Mouse (Mus musculus) neutrophil, adult 65 days (primary cell): ENCODE measurements around the gene Arhgap36. TPM values are rescaled to one million over a fixed set of nuclear protein-coding genes. Genes with fewer than 3 reads are reported as not detected.

Experiments used
- total RNA-seq: library from RNA; stranded (reverse); gene quantifications from 2 replicates; pipeline ENCODE4 v1.2.4, GENCODE M21; 2023

The Arhgap36 gene
- not detected in 2 replicates for total RNA-seq

DNA sequence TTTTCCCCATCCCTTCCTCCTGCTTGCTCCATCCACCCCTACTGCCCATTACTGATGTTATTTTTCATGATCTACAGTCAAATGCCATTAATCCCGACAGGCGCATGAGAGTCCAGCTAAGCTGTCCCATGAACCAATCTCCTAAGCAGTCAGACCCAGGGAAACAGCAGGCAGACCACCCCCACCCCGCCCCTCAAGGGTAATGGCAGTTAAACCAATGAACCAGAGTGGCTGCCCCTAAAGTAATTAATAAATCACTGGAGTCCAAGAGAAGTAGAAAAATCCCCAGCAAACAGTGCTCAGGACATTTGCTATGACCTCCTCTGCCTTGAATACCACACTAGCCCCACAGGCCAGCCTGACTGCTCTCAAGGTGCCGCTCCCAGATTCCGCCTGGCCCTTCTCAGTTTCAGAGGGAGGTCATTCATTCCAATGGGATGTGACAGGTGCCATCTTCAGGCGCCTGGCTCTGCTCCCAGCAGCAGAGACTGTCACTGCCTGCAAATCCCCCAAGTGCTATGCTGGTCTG lies at the start of gene Arhgap36:
Gene Arhgap36 (plus strand): TSS at position 504 of the 529 bp plus-strand sequence.

Other genes with a start within 250 kb of the Arhgap36 start
- 5.1 and 7.4 TPM in 2 replicates for gene Enox2, start 175.7 kb upstream of the Arhgap36 start, total RNA-seq
- not detected in 2 replicates for gene Olfr1320, start 208.4 kb downstream of the Arhgap36 start, total RNA-seq